ENCODE assay signal across 8 mouse cellular contexts in genomic region chr13:34793816-34794215, GRCm38 (mm10). TPM values are rescaled to one million over a fixed set of nuclear protein-coding genes. Genes with fewer than 3 reads are reported as not detected.
DNase-seq lines count a peak whose midpoint lies in the region; TF ChIP-seq lines count a peak whose summit lies in the region.

No protein-coding gene starts in this region.

- no peak for TF ChIP-seq POLR2A in thymus, adult 2 months (IDR thresholded peaks at IDR 0.05; ENCODE audit: control insufficient read depth, extremely low read depth, insufficient read depth, low read length, poor library complexity)
- TF ChIP-seq POLR2A in embryonic fibroblast, embryonic 13.5 days (IDR thresholded peaks at IDR 0.05; ENCODE audit: low read depth, low read length), result no peak

- no peak overlapping the region for H3K4me3 ChIP-seq in thymus, adult 2 months (ENCODE audit: control insufficient read depth, insufficient read depth, low read length)
- no peak overlapping the region for H3K4me3 ChIP-seq in embryonic fibroblast, embryonic 13.5 days (ENCODE audit: insufficient read depth, low read length)

- H3K27me3 ChIP-seq in thymus, adult 2 months (ENCODE audit: control insufficient read depth, insufficient read depth, low read length), result no peaks in the 10 kb centered on the region

- no peak for TF ChIP-seq CTCF in thymus, adult 2 months (IDR thresholded peaks at IDR 0.05; ENCODE audit: borderline replicate concordance, control insufficient read depth, extremely low read depth, insufficient read depth, low read length, poor library complexity)
- TF ChIP-seq CTCF in embryonic fibroblast, embryonic 13.5 days (IDR thresholded peaks at IDR 0.05; ENCODE audit: borderline replicate concordance, insufficient read depth, low read length), result peak; percentile 50; the same call in 1 of the 2 replicates

- H3K36me3 ChIP-seq in thymus, adult 2 months (ENCODE audit: control insufficient read depth, insufficient read depth, low read length), result no peaks in the 10 kb centered on the region

- no peaks in the 10 kb centered on the region for H3K4me1 ChIP-seq in thymus, adult 2 months (replicated peaks; ENCODE audit: control insufficient read depth, insufficient read depth, low read length)
- H3K4me1 ChIP-seq in embryonic fibroblast, embryonic 13.5 days (ENCODE audit: control insufficient read depth, insufficient read depth, low read length), result peaks cover 10% of the 10 kb centered on the region

- H3K27ac ChIP-seq in thymus, adult 2 months (ENCODE audit: control insufficient read depth, insufficient read depth, low read length), result no peak overlapping the region
- H3K27ac ChIP-seq in embryonic fibroblast, embryonic 13.5 days (ENCODE audit: insufficient read depth, low read length), result no peak overlapping the region

- WGBS in thymus, adult 2 months, result 39% methylated on average over 2 of the region's 2 CpGs

- peak; percentile 24 to 44 for DNase-seq in cerebellum, adult 18-20 months
- no peak for DNase-seq in cerebellum, adult 11-12 months
- DNase-seq in thymus, adult 2 months, result peak; percentile 46
- DNase-seq in thymus, adult 18-20 months, result no peak
- DNase-seq in kidney, postnatal 4 days, result peak; percentile 81 to 83
- DNase-seq in lung, postnatal 4 days, result peak; percentile 63 to 75
- peak; percentile 15 for DNase-seq in telencephalon, adult 2 months (ENCODE audit: low read depth, low spot score)

RNA-seq across cellular contexts. Expression of gene Fam50b, which starts 59.2 kb away (rescaled TPM):
- polyA plus RNA-seq in thymus, adult 2 months (2012; rRNA removed), result 0.10 TPM in 1 of 2 replicates, not detected in the other
- polyA plus RNA-seq in embryonic fibroblast, embryonic 13.5 days (2011; ENCODE audit: insufficient read length, low read depth, missing spikeins), result not detected in 2 replicates

Comparison
In these comparisons a context has a peak if more than half of its experiments do, and no peak if none do; other contexts are left out.
1. DNase-seq: peak in cerebellum, adult 18-20 months (2 of 2), thymus, adult 2 months (single experiment), kidney, postnatal 4 days (2 of 2), lung, postnatal 4 days (2 of 2) and telencephalon, adult 2 months (single experiment); none in cerebellum, adult 11-12 months (single experiment) and thymus, adult 18-20 months (0 of 2).